Mouse (Mus musculus) kidney, adult 2 months (tissue): ENCODE measurements around the gene Rin2. TPM values are rescaled to one million over a fixed set of nuclear protein-coding genes. Genes with fewer than 3 reads are reported as not detected.
A peak's percentile ranks its signal among the peaks of the same experiment; 100 is the strongest.

Source experiments
- DNase-seq: peaks from one replicate; pipeline ENCODE4 v3.0.0; 2021
- H3K27ac ChIP-seq: fragments of 200-500 bp; 2 replicates; pipeline ENCODE4 v1.5.1; 2012; ENCODE audit warnings: low read depth, low read length, control low read depth, inconsistent platforms; ENCODE audit not compliant: insufficient read depth
- H3K27me3 ChIP-seq: fragments of 200-500 bp; replicated peaks from 2 replicates; pipeline ENCODE4 v1.6.1; 2012; ENCODE audit warnings: mild to moderate bottlenecking, moderate library complexity, low read length, inconsistent platforms; ENCODE audit not compliant: control insufficient read depth, insufficient read depth
- H3K36me3 ChIP-seq: fragments of 200-500 bp; 2 replicates; pipeline ENCODE4 v1.6.1; 2012; ENCODE audit warnings: mild to moderate bottlenecking, moderate library complexity, low read length, inconsistent platforms; ENCODE audit not compliant: control insufficient read depth, insufficient read depth
- H3K4me1 ChIP-seq: fragments of 200-500 bp; 2 replicates; pipeline ENCODE4 v1.6.1; 2011; ENCODE audit warnings: low read length; ENCODE audit not compliant: control insufficient read depth, insufficient read depth
- H3K4me3 ChIP-seq: fragments of 200-500 bp; 2 replicates; pipeline ENCODE4 v1.5.1; 2011; ENCODE audit warnings: mild to moderate bottlenecking, low read depth, low read length, control low read depth; ENCODE audit not compliant: insufficient read depth
- CTCF ChIP-seq: fragments of 200-500 bp; conservative IDR thresholded peaks from 2 replicates; pipeline ENCODE4 v1.5.1; 2011; ENCODE audit warnings: low read depth, mild to moderate bottlenecking, control low read depth, low read length, moderate library complexity, mixed read lengths; ENCODE audit not compliant: insufficient read depth, insufficient read length
- POLR2A ChIP-seq: fragments of 200-500 bp; IDR thresholded peaks from one replicate; pipeline ENCODE4 v1.6.1; 2011; ENCODE audit warnings: low read depth, low read length, control low read depth
- WGBS: fragments of 180-500 bp; shearing (Covaris S2); methylation state at CpG from one replicate; pipeline ENCODE4 v1.1.7; 2018; 5-methylcytosine and 5-hydroxymethylcytosine counted together
- polyA plus RNA-seq: library from polyadenylated mRNA; depleted of rRNA; stranded (reverse); fragments of >200 nt; gene quantifications from 2 replicates; pipeline ENCODE4 v1.2.3, GENCODE M21; 2012

Gene Rin2
- polyA plus RNA-seq, 1 experiment: 18.8 TPM

DNA sequence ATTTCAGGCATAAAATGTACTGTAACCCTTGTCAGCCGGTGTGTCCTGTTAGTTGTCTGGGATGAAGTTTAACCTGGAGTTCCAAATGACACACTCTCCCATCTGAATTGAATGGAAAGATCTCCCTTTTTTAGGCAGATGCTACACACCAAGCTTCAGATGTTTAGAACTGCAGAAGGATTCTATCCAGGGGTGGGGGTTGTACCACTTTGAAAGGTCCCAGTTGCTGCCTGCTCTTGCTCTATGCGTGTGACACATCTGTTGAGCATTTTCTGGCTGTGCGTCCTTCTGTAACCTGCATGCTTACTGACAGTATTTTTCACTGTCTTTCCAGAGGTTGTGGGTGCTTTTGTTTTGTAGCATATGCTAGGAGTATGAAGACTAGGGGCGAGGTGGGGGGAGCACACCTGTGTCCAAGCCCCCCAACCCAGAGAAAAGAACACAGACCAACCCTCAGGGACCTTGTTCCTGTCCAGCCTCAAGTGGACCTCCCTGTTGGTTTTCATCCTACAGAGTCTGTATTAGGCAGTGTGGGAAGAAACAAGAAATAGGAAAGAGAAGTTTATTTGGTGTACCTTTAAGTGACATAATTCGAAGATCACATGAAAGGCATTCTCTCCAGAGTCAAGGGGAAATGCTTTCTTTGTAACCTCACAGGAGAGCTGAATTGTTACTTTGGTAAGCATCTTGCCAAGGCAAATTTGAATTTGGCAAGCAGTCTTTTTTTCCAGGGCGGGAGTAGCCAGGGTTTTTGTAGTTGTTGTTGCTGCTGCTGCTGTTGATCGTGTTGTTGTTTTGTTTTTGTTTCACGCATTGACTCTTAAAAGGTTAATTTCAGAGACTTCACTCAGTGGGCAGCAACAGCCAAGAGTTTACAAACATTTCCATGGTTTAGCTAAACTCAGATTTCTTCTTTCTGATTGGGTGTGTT, 186.4 kb downstream of the Rin2 start:
- Histone ChIP-seq H3K36me3 (no peaks in the 10 kb centered on the region; the same call in 1 of the 2 replicates), H3K27ac (peak overlapping the region; percentile 86), H3K4me3 (peak overlapping the region; percentile 55), H3K4me1 (peaks cover 38% of the 10 kb centered on the region), H3K27me3 (no peaks in the 10 kb centered on the region)
- no peak for TF ChIP-seq POLR2A
- peak; percentile 76 for DNase-seq
- 13% methylated on average over 8 of the region's 8 CpGs for WGBS

GRCm38 (mm10) chr2:145862206-145862817, 187.3 kb downstream of the Rin2 start:
- WGBS: 18% methylated on average over 10 of the region's 10 CpGs
- TF ChIP-seq CTCF (no peak), POLR2A (no peak)
- H3K36me3 ChIP-seq: no peaks in the 10 kb centered on the region; the same call in 1 of the 2 replicates
- peak overlapping the region; percentile 86 for H3K27ac ChIP-seq
- H3K27me3 ChIP-seq: no peaks in the 10 kb centered on the region
- peak; percentile 92 for DNase-seq
- H3K4me1 ChIP-seq: peaks cover 38% of the 10 kb centered on the region
- H3K4me3 ChIP-seq: peak overlapping the region; percentile 36

- Histone ChIP-seq H3K36me3 (no peaks in the 10 kb centered on the region; the same call in 1 of the 2 replicates), H3K27me3 (no peaks in the 10 kb centered on the region), H3K4me1 (peaks cover 15% of the 10 kb centered on the region), H3K27ac (no peak overlapping the region), H3K4me3 (no peak overlapping the region)
- 62% methylated on average over 3 of the region's 3 CpGs for WGBS
- DNase-seq: peak; percentile 35
- TF ChIP-seq CTCF: no peak
Observed at GRCm38 (mm10) chr2:145865344-145865743, 190.3 kb downstream of the Rin2 start.

DNA sequence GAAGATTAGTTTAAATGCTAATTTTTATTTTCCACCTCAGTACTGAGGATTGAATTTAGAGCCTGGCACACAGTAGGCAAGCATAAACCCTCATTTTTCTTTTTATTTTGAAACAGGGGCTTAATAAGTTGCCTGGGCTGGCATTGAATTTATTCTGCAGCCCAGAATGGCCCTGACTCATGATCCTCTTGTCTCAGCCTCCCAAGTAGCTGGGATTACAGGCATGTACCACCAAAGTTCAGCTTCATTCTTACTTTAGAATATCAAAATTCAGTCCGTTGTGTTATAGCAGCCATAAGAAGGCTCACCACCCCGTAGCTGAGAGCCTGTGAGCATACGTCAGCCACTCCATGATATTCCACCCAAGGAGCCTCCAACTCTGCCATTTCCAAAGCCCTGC, 191.2 kb downstream of the Rin2 start:
- H3K36me3 ChIP-seq: no peaks in the 10 kb centered on the region; the same call in 1 of the 2 replicates
- no peak overlapping the region for H3K27ac ChIP-seq
- DNase-seq: no peak
- peaks cover 15% of the 10 kb centered on the region for H3K4me1 ChIP-seq
- H3K27me3 ChIP-seq: no peaks in the 10 kb centered on the region
- no peak overlapping the region for H3K4me3 ChIP-seq
- TF ChIP-seq POLR2A: no peak
- TF ChIP-seq CTCF: no peak
- 98% methylated on average over 3 of the region's 3 CpGs for WGBS

- TF ChIP-seq CTCF: 0 out of 2 replicates have a peak, but pooled peaks have one; percentile 9
- TF ChIP-seq POLR2A: no peak
Observed at GRCm38 (mm10) chr2:145866695-145867449, 191.9 kb downstream of the Rin2 start.

DNA sequence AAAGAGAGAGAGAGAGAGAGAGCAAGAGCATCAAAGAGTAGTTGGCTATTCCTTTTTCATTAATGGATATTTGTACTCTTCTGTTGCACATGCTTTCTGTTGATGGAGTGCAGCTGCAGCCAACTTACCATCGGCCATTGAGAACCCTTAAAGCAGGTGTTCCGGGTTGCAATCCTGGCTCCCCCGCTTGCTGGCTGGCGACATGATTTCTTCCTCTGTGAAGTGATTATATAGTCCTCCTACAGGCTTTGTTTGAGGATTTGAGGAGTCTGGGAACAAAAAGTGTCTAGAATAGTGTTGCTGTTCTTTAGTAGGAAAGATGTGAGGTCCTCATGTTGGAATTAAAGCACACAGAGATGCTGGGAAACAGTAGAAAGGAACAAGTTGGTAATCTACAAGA, 196.3 kb downstream of the Rin2 start:
- H3K36me3 ChIP-seq: no peaks in the 10 kb centered on the region
- no peak for DNase-seq
- TF ChIP-seq POLR2A (no peak), CTCF (no peak)

More at GRCm38 (mm10) chr2:145866695-145867449, 191.9 kb downstream of the Rin2 start:
- peaks cover 15% of the 10 kb centered on the region for H3K4me1 ChIP-seq
- DNase-seq: no peak
- H3K27ac ChIP-seq: no peak overlapping the region
- 97% methylated on average over 11 of the region's 11 CpGs for WGBS
- no peak overlapping the region for H3K4me3 ChIP-seq
- H3K36me3 ChIP-seq: no peaks in the 10 kb centered on the region; the same call in 1 of the 2 replicates
- no peaks in the 10 kb centered on the region for H3K27me3 ChIP-seq

More for the DNA sequence above, 196.3 kb downstream of the Rin2 start:
- peaks cover 3% of the 10 kb centered on the region; the same call in 1 of the 2 replicates for H3K4me1 ChIP-seq
- no peak overlapping the region; the same call in 1 of the 2 replicates for H3K27ac ChIP-seq
- WGBS: 80% methylated on average over 4 of the region's 4 CpGs
- no peak overlapping the region for H3K4me3 ChIP-seq
- H3K27me3 ChIP-seq: no peaks in the 10 kb centered on the region
